Mouse (Mus musculus) retina, adult 2 months (tissue): Measurements from ENCODE around the gene Cyp4x1.

Experiments
- DNase-seq: peaks from one replicate; pipeline ENCODE4 v3.0.0-alpha.2; 2012; ENCODE audit warnings: low read depth, low spot score

Gene Cyp4x1

DNA sequence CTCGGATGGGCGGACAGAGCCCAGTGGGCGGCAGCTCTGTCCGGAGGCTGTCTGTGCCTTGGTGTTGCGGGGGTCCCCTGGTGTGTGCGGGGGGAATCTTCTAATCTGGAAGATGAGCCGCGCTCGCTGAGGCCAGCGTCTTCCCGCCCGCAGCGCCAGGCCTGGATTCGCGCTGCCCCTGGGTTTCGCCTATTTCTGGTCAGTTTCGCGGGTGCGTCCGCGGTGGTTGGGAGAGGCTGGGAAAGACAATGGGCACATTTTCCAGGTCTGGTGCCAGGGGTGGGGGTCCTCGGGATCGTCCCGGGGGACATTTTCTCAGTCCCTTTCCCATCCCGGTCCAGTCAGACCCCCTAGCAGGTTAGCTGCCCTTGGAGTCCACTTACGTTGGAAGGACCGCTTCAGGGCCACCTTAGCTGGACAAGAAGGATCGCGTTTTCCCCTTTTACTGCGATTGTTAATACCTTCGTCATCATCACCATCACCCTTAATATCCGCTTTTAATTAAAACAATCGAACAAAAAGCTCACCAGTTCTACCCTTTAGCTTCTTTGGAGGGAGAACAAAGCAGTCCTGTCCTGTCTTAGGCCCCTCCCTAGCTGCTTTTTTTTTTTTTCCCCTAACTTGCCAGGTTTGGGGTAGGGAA lies 76.3 kb downstream of the Cyp4x1 start:
- no peak for DNase-seq

DNA sequence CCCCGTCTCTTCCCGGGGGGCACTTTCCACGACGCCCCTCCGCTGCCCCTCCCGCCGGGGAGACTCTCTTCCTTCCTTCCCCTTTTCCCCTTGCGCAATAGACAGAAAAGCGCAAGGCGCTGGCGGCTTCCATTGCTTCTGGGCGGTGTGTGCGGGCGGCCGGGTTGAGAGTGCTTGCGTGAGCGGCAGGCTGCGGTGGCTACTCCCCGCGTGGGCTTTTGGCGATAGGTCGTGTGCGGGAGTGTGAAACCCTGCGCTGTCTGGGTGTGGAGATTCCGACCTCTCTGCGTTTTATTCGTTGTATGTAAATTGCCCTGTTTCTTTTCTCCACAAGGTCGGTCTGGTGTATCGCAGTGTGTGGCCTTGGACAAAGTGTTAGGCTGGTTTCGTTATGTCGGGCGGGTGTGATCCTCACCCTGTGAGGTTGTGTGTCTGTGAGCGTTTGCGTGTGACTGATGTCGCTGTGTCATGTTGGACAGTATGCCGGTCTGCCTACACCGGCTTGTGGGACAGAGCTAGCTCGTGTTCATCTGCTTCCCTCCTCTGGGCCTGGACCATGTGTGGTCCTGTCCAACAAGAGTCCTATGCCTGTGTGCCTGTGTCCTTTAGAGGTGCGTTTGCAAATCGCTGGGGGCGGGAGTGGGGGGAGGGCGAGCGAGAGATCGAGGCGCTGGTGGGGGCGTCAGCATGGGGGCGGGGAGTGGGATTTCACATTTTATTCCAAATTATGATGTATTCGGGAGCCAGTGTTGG lies 77.0 kb downstream of the Cyp4x1 start:
- DNase-seq = no peak

DNA sequence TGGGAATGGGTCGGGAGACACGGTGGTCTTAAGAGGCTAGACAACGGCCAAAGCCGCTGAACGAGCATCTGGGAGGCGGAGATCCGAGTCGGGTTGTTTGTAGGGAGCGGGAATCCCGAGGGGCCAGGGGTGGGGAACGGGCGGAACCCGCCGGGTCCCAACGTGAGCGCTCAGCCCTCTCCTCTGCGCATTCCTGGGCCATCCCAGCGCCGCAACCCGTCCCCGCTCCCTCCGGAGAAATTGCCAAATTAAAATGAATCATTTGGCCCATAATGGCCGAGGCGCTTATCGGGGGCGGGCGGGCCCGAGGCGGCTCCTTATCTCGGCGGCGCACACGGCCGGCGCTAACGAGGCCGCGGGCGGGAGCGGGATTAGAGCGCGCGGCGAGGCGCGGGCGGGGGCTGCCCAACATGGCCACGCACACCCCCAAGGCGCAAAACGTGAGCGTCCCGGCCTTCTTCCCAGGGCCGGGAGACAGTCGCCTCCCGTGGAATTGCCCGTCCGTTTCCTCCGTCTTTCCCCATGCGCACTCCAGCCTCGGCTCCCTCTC lies 77.6 kb downstream of the Cyp4x1 start, which contains the start of gene Tal1:
Gene Tal1 (plus strand): TSS at position 56 of the 550 bp plus-strand sequence.
- DNase-seq = no peak
